Mouse (Mus musculus): ENCODE data around the gene Mgat4a. TPM values are rescaled to one million over a fixed set of nuclear protein-coding genes. Genes with fewer than 3 reads are reported as not detected.

The Mgat4a gene
- 1.1 TPM for polyA plus RNA-seq (2014; fragmentation: Illumina TruSeq; extraction: RNeasy Lipid Tissue Mini Kit (QIAGEN cat#74804); ENCODE audit: low read depth, low replicate concordance)

DNA sequence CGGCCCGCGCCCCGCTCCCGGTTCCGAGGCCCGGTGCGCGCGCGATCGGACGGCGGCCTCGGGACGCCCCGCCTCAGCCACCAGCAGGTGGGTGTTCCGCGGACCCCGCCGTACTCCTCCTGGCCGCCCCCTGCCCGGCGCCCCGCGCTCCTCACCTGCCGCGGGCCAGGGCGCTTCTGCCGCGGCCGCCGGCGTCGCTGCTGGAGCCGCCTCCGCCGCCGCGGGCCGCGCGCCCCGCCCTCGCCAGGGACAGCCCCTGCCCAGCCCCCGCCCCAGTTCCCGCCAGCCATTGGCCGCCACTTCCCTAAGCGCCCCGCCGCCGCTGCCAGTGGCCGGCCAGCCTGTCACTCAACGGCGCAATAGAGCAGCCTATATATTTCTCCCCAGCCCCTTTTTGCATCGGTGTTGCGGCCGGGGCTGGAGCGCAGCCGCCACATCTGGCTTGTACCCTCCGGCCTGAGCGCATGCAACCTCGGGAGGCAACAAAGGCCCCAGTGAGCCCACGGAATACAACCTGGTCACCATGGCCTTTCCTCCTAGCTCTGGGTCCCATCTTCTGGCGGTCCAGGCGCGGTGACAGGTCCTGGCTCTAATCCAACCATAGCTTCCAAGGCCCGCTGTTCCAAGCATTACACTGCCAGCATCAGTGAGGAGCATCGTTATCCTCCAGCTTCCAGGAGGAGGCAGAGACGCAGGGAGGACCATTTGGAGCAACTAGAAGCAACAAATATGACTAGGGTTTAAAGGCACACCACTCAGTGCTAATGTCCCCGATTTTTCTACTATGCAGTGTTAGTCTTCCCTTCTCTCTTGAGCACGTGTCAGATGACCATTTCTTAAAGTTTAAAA lies at the start of gene Mgat4a:
Gene Mgat4a, minus strand, starts transcription at position 207 of the 849 bp plus-strand sequence.

DNA sequence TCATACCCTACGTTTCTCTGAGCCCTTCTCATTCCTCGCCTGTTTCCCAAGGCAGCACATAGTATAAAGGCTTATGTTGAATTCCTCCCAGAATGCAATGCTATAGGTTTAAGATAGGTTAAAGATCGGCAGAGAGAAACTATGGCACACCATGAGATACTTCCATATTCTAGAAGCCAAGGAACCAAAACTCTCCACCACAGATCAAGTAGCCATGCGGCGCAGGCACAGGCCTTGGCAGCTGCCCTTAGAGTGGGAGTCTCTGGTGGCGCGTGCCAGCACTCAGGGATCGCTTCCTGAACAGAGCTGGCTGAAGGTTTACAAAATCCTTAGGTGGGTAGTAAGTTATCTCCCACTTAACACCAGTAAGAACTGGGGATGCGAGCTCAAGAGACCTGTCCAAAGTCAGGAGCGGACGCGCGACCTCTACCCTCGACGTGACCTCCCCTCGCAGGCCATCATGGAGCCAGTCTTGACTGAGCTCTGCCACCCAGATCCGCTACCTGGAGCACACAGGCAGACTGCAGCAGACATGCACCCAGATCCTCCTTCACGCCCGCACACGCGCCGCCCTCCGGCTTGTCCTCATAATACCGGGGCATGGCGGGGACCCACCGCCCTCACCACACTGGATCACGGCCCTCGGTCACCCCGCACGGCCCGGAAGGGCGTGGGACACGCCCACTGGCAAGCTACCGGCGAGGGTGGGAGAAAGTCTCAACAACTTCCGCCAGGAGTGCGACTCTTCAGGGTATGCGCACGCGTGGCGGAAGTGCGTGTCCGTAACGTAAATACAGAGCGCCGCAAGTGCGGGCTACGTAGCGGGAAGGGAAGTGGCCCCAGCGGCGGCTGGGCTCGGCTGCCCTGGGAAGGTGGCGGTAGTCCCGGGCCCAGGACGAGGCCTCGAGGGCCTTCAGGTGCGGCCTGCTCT lies 111.2 kb downstream of the Mgat4a start, which contains the start of the genes Coa5 and Unc50:
Gene Coa5, minus strand, starts transcription at position 738 of the 931 bp plus-strand sequence.
Gene Unc50, plus strand, starts transcription at position 774 of the 931 bp plus-strand sequence.

Other genes with a start within 250 kb of the Mgat4a start
- gene Inpp4a, start 241.2 kb downstream of the Mgat4a start, polyA plus RNA-seq (2014; fragmentation: Illumina TruSeq; extraction: RNeasy Lipid Tissue Mini Kit (QIAGEN cat#74804); ENCODE audit: low read depth, low replicate concordance): 6.3 TPM
- gene Coa5, start 110.9 kb downstream of the Mgat4a start, polyA plus RNA-seq (2014; fragmentation: Illumina TruSeq; extraction: RNeasy Lipid Tissue Mini Kit (QIAGEN cat#74804); ENCODE audit: low read depth, low replicate concordance): 97.0 TPM
- gene Unc50, start 110.9 kb downstream of the Mgat4a start, polyA plus RNA-seq (2014; fragmentation: Illumina TruSeq; extraction: RNeasy Lipid Tissue Mini Kit (QIAGEN cat#74804); ENCODE audit: low read depth, low replicate concordance): 33.0 TPM
- not detected for gene 2010300C02Rik, start 179.1 kb upstream of the Mgat4a start, polyA plus RNA-seq (2014; fragmentation: Illumina TruSeq; extraction: RNeasy Lipid Tissue Mini Kit (QIAGEN cat#74804); ENCODE audit: low read depth, low replicate concordance)

Measured in liver, adult 10 weeks (tissue).